Mouse (Mus musculus) liver, embryonic 14.5 days (tissue): Measurements from ENCODE around the gene Gcc1.

Experiments used
- CTCF ChIP-seq: IDR thresholded peaks from 2 replicates; pipeline ENCODE4 v1.5.1; 2016; ENCODE audit warnings: antibody characterized with exemption, low read depth, control low read depth
- EP300 ChIP-seq: IDR thresholded peaks from 2 replicates; pipeline ENCODE4 v1.6.1; 2016; ENCODE audit warnings: antibody characterized with exemption, low read depth

DNA sequence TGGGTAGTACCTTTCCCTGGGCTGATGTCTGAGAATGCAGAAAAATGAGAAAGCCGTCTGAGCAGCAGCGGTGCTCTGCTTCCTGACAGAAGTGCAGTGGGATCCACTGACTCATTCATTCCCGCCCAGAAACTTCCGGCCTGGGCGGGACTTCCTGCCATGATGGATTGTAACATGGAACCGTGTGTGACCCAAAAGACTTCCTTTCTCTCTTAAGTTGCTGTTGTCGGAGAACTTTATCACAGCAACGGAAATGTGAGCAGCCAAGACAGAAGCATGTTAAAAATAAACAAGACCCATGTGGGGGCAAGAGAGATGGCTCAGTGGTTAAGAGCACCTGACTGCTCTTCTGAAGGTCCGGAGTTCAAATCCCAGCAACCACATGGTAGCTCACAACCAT is 18.1 kb downstream of the Gcc1 start:
- TF ChIP-seq CTCF (no peak), EP300 (no peak)
